Mouse (Mus musculus) hindbrain, embryonic 16.5 days (tissue): Measurements from ENCODE around the gene Pou2f1. TPM values are rescaled to one million over a fixed set of nuclear protein-coding genes. Genes with fewer than 3 reads are reported as not detected.

ENCODE experiments used
- ATAC-seq: fragments of 200-750 bp; cut with Nextera tagmentation; 2 replicates; pipeline ENCODE4 v1.8.0; 2017; ENCODE audit warnings: moderate TSS enrichment, moderate library complexity
- H3K27ac ChIP-seq: fragments of 300-500 bp; sonication (generic); 2 replicates; pipeline ENCODE4 v1.5.1; 2014; ENCODE audit warnings: low read depth, mild to moderate bottlenecking, control low read depth, low read length, moderate library complexity
- H3K27me3 ChIP-seq: fragments of 300-500 bp; sonication (generic); replicated peaks from 2 replicates; pipeline ENCODE4 v1.6.1; 2014; ENCODE audit warnings: low read length; ENCODE audit not compliant: control insufficient read depth, insufficient read depth
- H3K36me3 ChIP-seq: fragments of 300-500 bp; sonication (generic); 2 replicates; pipeline ENCODE4 v1.6.1; 2014; ENCODE audit warnings: mild to moderate bottlenecking, low read length, moderate library complexity, mixed read lengths; ENCODE audit not compliant: control insufficient read depth, insufficient read depth
- H3K4me1 ChIP-seq: fragments of 300-500 bp; sonication (generic); 2 replicates; pipeline ENCODE4 v1.6.1; 2014; ENCODE audit warnings: low read depth, low read length; ENCODE audit not compliant: control insufficient read depth, insufficient read depth
- H3K4me2 ChIP-seq: fragments of 300-500 bp; sonication (generic); 2 replicates; pipeline ENCODE4 v1.6.1; 2014; ENCODE audit warnings: mild to moderate bottlenecking, low read length, control low read depth, moderate library complexity
- H3K4me3 ChIP-seq: fragments of 300-500 bp; sonication (generic); 2 replicates; pipeline ENCODE4 v1.5.1; 2014; ENCODE audit warnings: mild to moderate bottlenecking, low read length, control low read depth, moderate library complexity
- H3K9ac ChIP-seq: fragments of 300-500 bp; sonication (generic); 2 replicates; pipeline ENCODE4 v1.6.1; 2014; ENCODE audit warnings: low read depth, mild to moderate bottlenecking, control low read depth, low read length, moderate library complexity
- H3K9me3 ChIP-seq: fragments of 300-500 bp; sonication (generic); 2 replicates; pipeline ENCODE4 v1.6.1; 2014; ENCODE audit warnings: mild to moderate bottlenecking, low read length, moderate library complexity; ENCODE audit not compliant: control insufficient read depth
- WGBS: fragments of 180-500 bp; shearing (Covaris S2); extraction: QIAGEN DNeasy Blood & Tissue Kit; methylation state at CpG from one replicate; pipeline ENCODE4 v1.1.7; 2014; 5-methylcytosine and 5-hydroxymethylcytosine counted together
- polyA plus RNA-seq: library from polyadenylated mRNA; unstranded; fragments of >200 nt; fragmentation: Nextera tagmentation; extraction: Ambion mirVana; gene quantifications from 2 replicates; pipeline ENCODE4 v1.2.1, GENCODE M21; 2015

The Pou2f1 gene
- polyA plus RNA-seq, 1 experiment from 2014 or later, result 14.3 TPM

DNA sequence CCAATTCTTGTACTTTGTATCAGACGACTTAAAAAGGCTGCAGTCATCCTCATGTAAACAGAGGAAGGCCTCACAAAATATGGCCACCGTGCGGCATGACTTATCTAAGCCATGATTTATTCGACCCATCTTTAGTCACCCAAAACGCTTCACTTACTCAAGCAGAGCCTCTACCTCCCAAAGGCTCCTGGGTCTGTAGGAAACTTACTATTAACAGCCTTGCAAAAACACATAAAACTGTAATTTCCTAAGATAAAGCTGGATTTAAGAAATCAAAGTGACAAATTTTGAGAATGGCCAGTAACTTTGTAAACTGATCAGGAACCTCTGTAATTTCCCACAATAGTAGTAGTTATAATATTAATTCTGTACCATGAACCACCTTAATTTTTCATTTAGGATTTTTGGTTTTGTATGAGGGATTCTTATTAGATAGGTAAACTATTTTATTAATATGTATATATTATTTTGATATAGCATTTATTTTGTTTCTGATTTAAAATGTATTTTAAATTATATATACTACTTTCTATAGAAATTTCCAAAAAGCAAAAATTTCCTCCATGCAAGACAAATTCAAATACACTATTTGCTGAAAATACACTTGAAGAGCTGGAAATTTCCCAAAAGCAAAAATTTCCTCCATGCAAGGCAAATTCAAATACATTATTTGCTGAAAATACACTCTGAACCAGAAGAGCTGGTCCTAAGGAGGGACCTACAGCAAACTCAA, 68.4 kb downstream of the Pou2f1 start:
- no peaks in the 10 kb centered on the region for H3K9me3 ChIP-seq
- no peak overlapping the region for H3K9ac ChIP-seq
- H3K27me3 ChIP-seq, result no peaks in the 10 kb centered on the region
- H3K4me3 ChIP-seq, result peak overlapping the region; percentile 30
- H3K4me2 ChIP-seq, result peak overlapping the region; percentile 40
- peaks cover 12% of the 10 kb centered on the region for H3K4me1 ChIP-seq
- ATAC-seq, result no peak
- 38% methylated on average over 5 of the region's 5 CpGs for WGBS
- no peaks in the 10 kb centered on the region for H3K36me3 ChIP-seq
- H3K27ac ChIP-seq, result peak overlapping the region; percentile 78

DNA sequence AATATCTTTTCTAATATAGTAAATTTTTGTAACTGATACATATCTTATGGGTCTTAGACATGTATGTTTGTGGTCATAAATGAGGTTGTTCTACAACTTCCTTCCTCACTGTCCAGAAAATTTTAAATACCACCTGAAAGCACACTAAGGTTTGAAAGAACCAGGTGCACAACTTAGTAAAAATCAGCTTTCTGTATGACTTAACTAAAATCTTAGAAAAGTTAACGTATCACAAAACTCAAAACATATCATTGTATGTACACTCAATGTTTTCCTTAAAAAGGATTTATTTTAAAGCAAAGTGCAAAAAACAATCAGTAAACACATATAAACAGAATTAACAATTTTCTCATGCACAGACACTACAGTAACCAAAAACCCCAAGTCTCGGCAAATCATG, 69.6 kb downstream of the Pou2f1 start:
- Histone ChIP-seq H3K27ac (no peak overlapping the region), H3K4me2 (peak overlapping the region; percentile 27; the same call in 1 of the 2 replicates), H3K9me3 (no peaks in the 10 kb centered on the region), H3K9ac (no peak overlapping the region), H3K27me3 (no peaks in the 10 kb centered on the region), H3K4me3 (no peak overlapping the region), H3K4me1 (peaks cover 12% of the 10 kb centered on the region), H3K36me3 (no peaks in the 10 kb centered on the region)
- 81% methylated on average over 2 of the region's 2 CpGs for WGBS
- ATAC-seq, result no peak

DNA sequence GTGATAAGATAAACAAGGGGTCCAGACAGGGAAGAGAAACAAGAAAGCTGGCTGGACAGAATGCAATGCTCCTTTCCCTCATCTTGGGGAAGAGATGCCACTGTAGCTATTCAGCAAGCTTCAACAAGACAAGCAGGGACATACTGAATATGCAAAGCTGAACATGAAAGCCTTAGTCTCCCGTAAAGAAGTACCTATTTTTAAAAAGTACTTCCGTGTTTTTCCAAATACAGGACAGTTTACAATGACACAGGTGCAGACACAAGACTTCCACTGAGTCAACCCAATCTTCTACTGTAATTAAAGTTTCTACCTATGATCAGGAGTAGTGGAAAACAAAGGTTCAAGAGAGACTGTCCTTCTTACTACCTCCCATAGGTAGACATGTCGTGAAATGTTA, 72.0 kb downstream of the Pou2f1 start:
- ATAC-seq, result no peak
- Histone ChIP-seq H3K36me3 (no peaks in the 10 kb centered on the region), H3K9me3 (no peaks in the 10 kb centered on the region), H3K4me2 (no peak overlapping the region), H3K4me1 (peaks cover 10% of the 10 kb centered on the region), H3K9ac (no peak overlapping the region), H3K27me3 (no peaks in the 10 kb centered on the region), H3K4me3 (no peak overlapping the region), H3K27ac (no peak overlapping the region)
- 82% methylated on average over 3 of the region's 3 CpGs for WGBS

DNA sequence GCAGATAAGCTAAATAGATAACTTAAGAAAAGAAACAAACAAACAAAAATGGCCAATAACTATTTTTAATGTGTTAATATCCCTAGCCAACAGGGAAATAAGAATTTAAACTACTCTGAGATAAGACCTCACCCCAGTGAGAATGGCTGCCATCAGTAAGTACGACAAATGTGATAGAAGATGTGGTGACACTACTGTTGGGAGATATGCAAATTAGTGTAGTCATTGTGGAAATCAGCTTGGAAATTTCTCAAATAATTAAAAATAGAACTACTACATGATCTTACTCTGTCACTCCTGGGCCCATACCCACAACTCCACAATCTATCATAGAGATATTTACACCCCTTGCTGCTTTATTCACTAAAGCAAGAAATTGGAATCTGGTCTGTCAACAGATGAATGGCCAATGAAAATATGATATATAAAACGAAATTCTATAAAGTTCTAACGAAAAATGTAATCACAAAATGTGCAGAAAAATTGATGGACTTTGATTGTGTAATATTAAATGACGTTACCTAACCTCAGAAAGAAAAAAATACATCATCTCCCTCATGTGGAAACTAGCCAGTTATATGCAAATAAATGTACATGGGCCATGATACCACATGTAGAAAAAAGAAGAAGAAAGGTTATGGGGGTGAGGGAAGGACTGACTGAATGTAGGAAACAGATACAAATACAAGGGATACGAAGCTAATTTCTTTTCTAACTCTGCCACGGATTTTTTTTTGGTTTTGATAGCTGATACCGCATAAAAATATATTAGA, 74.8 kb downstream of the Pou2f1 start:
- Histone ChIP-seq H3K27ac (no peak overlapping the region), H3K4me3 (no peak overlapping the region), H3K4me1 (no peaks in the 10 kb centered on the region), H3K9ac (no peak overlapping the region), H3K4me2 (no peak overlapping the region), H3K27me3 (no peaks in the 10 kb centered on the region), H3K36me3 (no peaks in the 10 kb centered on the region), H3K9me3 (no peaks in the 10 kb centered on the region)
- WGBS, result 85% methylated on average over 7 of the region's 7 CpGs
- no peak for ATAC-seq

DNA sequence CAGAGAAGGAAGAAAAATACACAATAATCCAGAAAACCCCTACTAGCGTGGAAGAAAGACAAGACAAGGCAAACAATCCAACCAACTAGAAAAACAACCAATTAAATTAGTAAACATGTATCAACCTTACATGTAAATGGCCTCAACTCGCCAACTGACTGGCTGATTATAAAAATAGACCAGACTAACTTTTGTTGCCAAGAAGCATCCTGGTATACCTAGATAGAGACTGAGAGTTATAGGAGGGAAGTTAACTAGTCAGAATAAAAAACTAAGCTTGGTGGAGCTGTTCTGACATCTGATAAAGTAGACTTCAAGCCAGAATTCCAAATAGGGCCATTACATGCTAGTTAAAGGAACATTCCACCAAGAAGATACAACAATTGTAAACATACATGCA, 77.3 kb downstream of the Pou2f1 start:
- no peaks in the 10 kb centered on the region for H3K9me3 ChIP-seq
- no peaks in the 10 kb centered on the region for H3K36me3 ChIP-seq
- H3K27me3 ChIP-seq, result no peaks in the 10 kb centered on the region
- no peak overlapping the region for H3K4me3 ChIP-seq
- WGBS, result 90% methylated on average over 2 of the region's 2 CpGs
- no peak overlapping the region for H3K9ac ChIP-seq
- H3K27ac ChIP-seq, result no peak overlapping the region
- ATAC-seq, result no peak
- H3K4me1 ChIP-seq, result no peaks in the 10 kb centered on the region
- no peak overlapping the region for H3K4me2 ChIP-seq

DNA sequence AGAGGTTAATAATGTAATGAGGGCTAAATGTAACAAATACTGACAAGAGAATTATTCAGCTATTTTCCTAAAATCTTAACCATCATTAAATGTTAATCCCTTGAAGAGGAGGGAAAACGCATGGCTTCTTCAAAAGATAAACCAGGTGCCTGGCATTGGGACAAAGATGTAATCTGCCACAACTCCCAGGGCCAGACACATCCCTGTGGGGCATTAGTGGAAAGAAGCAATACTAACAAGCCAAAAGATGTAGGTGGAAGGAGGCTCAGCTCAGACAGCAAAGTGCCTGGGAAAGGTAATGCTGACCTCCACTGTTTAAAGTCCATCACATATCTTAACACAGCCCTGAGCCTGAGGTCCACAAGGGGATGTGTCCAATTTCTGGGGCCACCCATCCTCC, 80.0 kb downstream of the Pou2f1 start:
- no peak overlapping the region for H3K4me3 ChIP-seq
- ATAC-seq, result no peak
- WGBS, result 66% methylated on average over 1 of the region's 1 CpGs

DNA sequence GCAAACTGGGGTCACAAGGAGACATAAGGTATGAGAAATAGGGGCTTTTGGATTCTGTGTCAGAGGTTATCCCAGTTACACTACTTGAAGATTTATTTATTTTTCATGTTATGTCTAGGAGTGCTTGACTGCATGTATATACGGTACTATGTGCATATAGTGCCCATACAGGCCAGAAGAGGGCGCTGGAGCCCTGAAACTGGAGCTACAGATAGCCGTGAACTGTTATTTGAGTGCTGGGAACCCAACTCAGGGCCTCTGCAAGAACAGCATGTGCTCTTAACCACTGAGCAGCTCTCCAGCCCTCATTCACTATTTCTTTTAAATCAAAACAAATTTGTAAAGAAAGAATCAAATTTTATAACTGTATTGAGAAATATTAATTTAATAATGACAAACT, 81.5 kb downstream of the Pou2f1 start:
- no peak overlapping the region for H3K4me3 ChIP-seq
- no peak overlapping the region for H3K27ac ChIP-seq
- no peak for ATAC-seq
- no peak overlapping the region for H3K4me2 ChIP-seq
- no peaks in the 10 kb centered on the region for H3K9me3 ChIP-seq
- H3K4me1 ChIP-seq, result no peaks in the 10 kb centered on the region
- H3K9ac ChIP-seq, result no peak overlapping the region
- WGBS, result 73% methylated on average over 3 of the region's 3 CpGs
- no peaks in the 10 kb centered on the region for H3K27me3 ChIP-seq
- peaks cover 7% of the 10 kb centered on the region for H3K36me3 ChIP-seq

More for the DNA sequence above, 80.0 kb downstream of the Pou2f1 start:
- no peaks in the 10 kb centered on the region for H3K27me3 ChIP-seq
- no peaks in the 10 kb centered on the region for H3K36me3 ChIP-seq
- H3K4me2 ChIP-seq, result no peak overlapping the region
- H3K27ac ChIP-seq, result no peak overlapping the region
- H3K9ac ChIP-seq, result no peak overlapping the region
- H3K9me3 ChIP-seq, result no peaks in the 10 kb centered on the region
- no peaks in the 10 kb centered on the region for H3K4me1 ChIP-seq

DNA sequence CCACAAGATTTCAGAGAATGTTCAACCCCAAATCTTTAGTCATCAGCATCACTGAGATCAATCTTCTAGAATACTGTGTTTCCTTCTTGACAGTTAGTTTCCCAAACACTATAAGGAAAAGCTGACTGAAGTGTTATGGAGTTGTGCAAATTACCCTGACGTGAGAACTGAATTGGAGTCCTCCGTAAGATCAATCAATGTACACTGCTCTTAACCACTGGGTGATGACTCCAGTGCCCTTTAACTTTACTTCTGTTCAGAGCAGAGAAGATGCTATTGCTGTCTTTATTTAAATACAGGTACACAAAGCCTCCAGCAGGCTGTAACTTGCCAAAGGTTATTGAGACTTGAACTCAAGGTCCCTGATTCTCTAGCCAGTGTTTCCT, 88.1 kb downstream of the Pou2f1 start:
- Histone ChIP-seq H3K27ac (peak overlapping the region; percentile 56; the same call in 1 of the 2 replicates), H3K36me3 (peaks cover 10% of the 10 kb centered on the region), H3K9ac (no peak overlapping the region), H3K9me3 (no peaks in the 10 kb centered on the region), H3K27me3 (no peaks in the 10 kb centered on the region), H3K4me3 (no peak overlapping the region), H3K4me2 (no peak overlapping the region), H3K4me1 (peaks cover 8% of the 10 kb centered on the region)
- 34% methylated on average over 2 of the region's 2 CpGs for WGBS
- ATAC-seq, result peak; percentile 57

DNA sequence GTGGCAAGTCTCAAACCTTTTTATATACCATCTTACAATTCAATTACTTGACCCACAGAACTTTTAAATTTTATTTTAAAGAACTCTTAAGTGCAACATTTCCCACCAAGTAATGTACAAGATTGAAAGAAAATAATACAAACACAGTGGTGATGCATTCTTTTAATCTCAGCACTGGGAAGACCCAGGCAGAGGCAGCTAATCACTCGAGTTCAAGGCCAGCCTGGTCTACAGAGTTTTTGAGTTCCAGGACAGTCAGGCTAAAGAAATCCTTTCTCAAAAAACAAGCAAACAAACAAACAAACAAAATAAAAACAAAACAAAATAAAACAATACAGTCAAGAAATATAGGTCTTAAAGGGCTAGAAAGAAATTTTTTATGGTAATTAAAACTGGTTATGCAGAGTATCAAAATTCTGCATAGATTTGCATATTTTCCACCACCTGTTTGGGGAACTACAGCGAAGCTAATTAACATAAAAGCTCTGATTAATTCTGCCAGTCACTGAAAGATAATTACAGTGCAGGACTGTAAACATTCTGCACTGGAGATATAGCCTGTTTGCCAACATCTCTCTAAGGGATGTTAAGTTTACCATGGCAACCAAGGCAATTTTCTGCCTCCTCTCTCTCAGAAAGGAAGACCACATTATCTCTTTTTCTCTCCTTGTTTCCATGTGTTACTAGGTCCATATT, 88.6 kb downstream of the Pou2f1 start:
- no peaks in the 10 kb centered on the region for H3K27me3 ChIP-seq
- no peak overlapping the region for H3K4me2 ChIP-seq
- no peak overlapping the region for H3K9ac ChIP-seq
- WGBS, result 41% methylated on average over 2 of the region's 2 CpGs
- peaks cover 8% of the 10 kb centered on the region for H3K4me1 ChIP-seq
- ATAC-seq, result peak; percentile 88
- no peak overlapping the region for H3K27ac ChIP-seq
- no peaks in the 10 kb centered on the region for H3K9me3 ChIP-seq
- H3K36me3 ChIP-seq, result peaks cover 12% of the 10 kb centered on the region
- no peak overlapping the region for H3K4me3 ChIP-seq
